Mouse (Mus musculus) brain, adult 2 months (tissue): ENCODE results near the gene Cblb.

ENCODE experiments used
- DNase-seq: peaks from one replicate; pipeline ENCODE4 v3.0.0; 2011; ENCODE audit warnings: low read depth, low spot score

The Cblb gene

GRCm38 (mm10) chr16:52190714-52191113 is 159.7 kb downstream of the Cblb start:
- no peak for DNase-seq

- DNase-seq: peak; percentile 60
Measured at GRCm38 (mm10) chr16:52194040-52194439, 163.0 kb downstream of the Cblb start.

- DNase-seq: no peak
Measured at GRCm38 (mm10) chr16:52194866-52195265, 163.8 kb downstream of the Cblb start.

GRCm38 (mm10) chr16:52200107-52200506 is 169.1 kb downstream of the Cblb start:
- DNase-seq: no peak

- no peak for DNase-seq
Measured at GRCm38 (mm10) chr16:52210844-52211606, 180.0 kb downstream of the Cblb start.

- peak; percentile 72 for DNase-seq
Measured at GRCm38 (mm10) chr16:52219069-52219468, 188.0 kb downstream of the Cblb start.

GRCm38 (mm10) chr16:52222896-52223295 is 191.9 kb downstream of the Cblb start:
- no peak for DNase-seq

GRCm38 (mm10) chr16:52229446-52229845 is 198.4 kb downstream of the Cblb start:
- DNase-seq: no peak

- peak; percentile 87 for DNase-seq
Measured at GRCm38 (mm10) chr16:52229930-52230329, 198.9 kb downstream of the Cblb start.

GRCm38 (mm10) chr16:52242144-52242543 is 211.1 kb downstream of the Cblb start:
- DNase-seq: no peak

GRCm38 (mm10) chr16:52243421-52243973 is 212.5 kb downstream of the Cblb start:
- DNase-seq: no peak

- no peak for DNase-seq
Measured at GRCm38 (mm10) chr16:52250196-52250595, 219.2 kb downstream of the Cblb start.

- DNase-seq: no peak
Measured at GRCm38 (mm10) chr16:52250935-52251334, 219.9 kb downstream of the Cblb start.
